Mouse (Mus musculus) heart, postnatal 0 days (tissue): ENCODE measurements at regions not wholly inside any gene's neighbourhood (a gene's known extent, or its start where the extent isn't known, plus 50 kb on each side); places are given as distances from the start of the nearest gene placed in this dataset.

Source experiments
- CTCF ChIP-seq: IDR thresholded peaks from 2 replicates; pipeline ENCODE4 v1.5.1; 2016; ENCODE audit warnings: antibody characterized with exemption, control low read depth, low read depth
- EP300 ChIP-seq: IDR thresholded peaks from 2 replicates; pipeline ENCODE4 v1.6.1; 2016; ENCODE audit warnings: antibody characterized with exemption, low read depth

DNA sequence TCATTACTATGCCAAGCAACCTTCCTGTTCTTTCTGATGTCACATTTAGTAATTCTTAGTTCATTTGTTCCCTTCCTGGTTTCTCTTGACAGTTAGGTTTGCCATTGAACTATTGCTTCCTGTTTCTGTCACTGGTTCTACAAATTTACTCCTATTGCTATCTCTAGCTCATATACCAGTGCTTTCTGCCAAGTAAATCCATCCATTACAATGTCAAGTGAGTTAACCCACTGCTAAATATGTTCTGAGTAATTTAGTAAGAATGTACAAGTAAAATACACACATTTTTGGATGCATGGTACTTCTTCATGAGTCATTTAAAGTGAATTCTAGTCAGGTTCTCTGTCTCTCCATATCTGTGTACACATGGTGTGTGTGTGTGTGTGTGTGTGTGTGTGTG lies 489.5 kb downstream of the Nr2f2 start:
- no peak for TF ChIP-seq CTCF
- TF ChIP-seq EP300, result no peak
